Mouse (Mus musculus): ENCODE data around the gene Dnajc9. TPM values are rescaled to one million over a fixed set of nuclear protein-coding genes. Genes with fewer than 3 reads are reported as not detected.

Gene Dnajc9
- 236 and 245 TPM in 2 replicates for polyA plus RNA-seq (2014; fragmentation: Nextera tagmentation; extraction: Ambion mirVana)

DNA sequence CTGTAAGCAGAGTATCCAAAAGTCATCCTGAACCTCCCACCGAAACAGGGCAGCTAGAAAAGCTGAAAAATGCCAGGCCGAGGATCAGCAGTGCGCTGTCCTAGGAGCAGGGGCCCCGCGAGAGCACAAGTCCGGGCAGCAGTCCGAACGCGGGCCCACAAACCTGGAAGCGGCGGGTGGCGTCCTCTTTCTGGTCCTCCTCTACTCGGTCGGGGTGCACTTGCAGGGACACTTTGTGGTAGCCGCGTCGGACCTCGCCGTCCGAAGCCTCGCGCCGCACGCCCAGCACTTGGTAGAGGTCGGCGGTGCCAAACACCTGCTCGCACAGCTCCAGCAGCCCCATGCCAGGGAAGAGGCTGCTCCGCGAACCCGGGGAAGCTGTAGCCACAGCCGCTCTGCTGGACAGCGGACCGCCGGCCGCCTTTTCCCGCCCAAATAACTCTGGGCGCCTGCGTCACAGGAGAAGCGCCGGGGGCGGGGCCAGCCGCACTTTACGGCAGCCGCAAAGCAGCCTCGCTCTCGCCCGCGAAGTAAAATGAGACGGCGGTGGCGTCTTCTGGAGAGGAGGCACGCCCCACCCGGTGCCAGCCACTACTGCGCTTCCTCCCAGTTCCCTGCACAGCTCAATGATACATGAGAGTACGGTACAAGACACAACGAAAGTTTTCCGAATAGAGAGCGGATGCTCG is at the start of gene Dnajc9:
Gene Dnajc9 (minus strand): TSS at position 470 of the 689 bp plus-strand sequence.
- peak within 1 kb of the TSS; percentile 66 for H3K9ac ChIP-seq (ENCODE audit: low read length)
- peak within 1 kb of the TSS; percentile 64 for H3K4me3 ChIP-seq (ENCODE audit: low read depth, low read length)
- ATAC-seq (ENCODE audit: insufficient read depth, low FRiP score, low TSS enrichment) (peak; percentile 76), DNase-seq (ENCODE audit: low spot score) (peak; percentile 95)
- WGBS: under 1% methylated on average over 59 of the region's 59 CpGs
- no peak within 1 kb of the TSS for H3K27ac ChIP-seq (ENCODE audit: low read depth, low read length)
- peak within 1 kb of the TSS; percentile 61 for H3K4me2 ChIP-seq (ENCODE audit: low read depth)
- H3K36me3 ChIP-seq (ENCODE audit: control insufficient read depth, insufficient read depth, low read length): peaks cover 2% of the 10 kb centered on the region
- H3K9me3 ChIP-seq (ENCODE audit: control insufficient read depth, low read length): no peaks in the 10 kb centered on the region
- H3K27me3 ChIP-seq (ENCODE audit: control insufficient read depth, insufficient read depth, low read length): no peaks in the 10 kb centered on the region
- H3K4me1 ChIP-seq (ENCODE audit: control insufficient read depth, insufficient read depth, low read length): peaks cover 15% of the 10 kb centered on the region

DNA sequence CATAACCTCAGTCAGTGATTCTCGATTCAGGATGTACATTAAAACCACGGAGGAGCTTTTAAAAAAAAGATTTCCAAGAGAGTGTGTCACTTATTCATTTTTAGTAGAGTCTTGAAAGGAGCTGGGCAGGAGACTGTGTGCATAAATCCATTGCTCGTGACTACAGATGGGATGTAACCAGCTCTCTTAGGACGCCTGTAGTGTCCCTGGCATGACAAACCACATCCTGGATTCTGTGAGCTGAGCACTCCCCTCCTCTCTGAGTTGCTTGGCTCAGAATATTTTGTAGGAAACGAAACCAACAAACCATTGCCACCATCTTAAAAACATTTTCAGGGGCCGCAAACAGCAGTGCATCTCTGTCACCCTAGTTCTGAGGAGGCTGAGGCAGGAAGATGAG is 48.3 kb upstream of the Dnajc9 start:
- Histone ChIP-seq H3K27ac (ENCODE audit: low read depth, low read length) (no peak overlapping the region), H3K9me3 (ENCODE audit: control insufficient read depth, low read length) (no peaks in the 10 kb centered on the region), H3K9ac (ENCODE audit: low read length) (no peak overlapping the region), H3K36me3 (ENCODE audit: control insufficient read depth, insufficient read depth, low read length) (no peaks in the 10 kb centered on the region), H3K4me1 (ENCODE audit: control insufficient read depth, insufficient read depth, low read length) (no peaks in the 10 kb centered on the region), H3K4me3 (ENCODE audit: low read depth, low read length) (no peak overlapping the region), H3K27me3 (ENCODE audit: control insufficient read depth, insufficient read depth, low read length) (no peaks in the 10 kb centered on the region), H3K4me2 (ENCODE audit: low read depth) (no peak overlapping the region)
- ATAC-seq (ENCODE audit: insufficient read depth, low FRiP score, low TSS enrichment) (no peak), DNase-seq (ENCODE audit: low spot score) (no peak)
- 75% methylated on average over 6 of the region's 6 CpGs for WGBS

DNA sequence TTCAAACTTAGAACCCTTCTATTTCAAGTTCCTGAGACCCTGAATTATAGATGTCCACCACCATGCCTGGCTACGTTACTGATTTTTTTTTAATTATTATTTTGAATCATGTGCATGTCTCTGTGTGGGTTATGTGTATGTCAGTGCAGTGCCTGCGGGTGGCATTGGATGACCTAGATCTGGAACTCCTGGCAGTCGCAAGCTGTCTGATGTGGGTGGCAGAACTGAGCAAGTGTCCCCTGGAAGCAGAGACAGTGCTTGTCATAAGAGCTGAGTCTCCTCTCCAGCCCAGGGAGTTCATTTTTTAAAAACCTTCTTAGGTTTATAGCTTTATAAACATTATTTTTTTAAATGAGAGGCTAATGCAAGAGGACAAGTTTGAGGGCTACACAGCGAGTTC is 43.7 kb upstream of the Dnajc9 start:
- no peak for ATAC-seq (ENCODE audit: insufficient read depth, low FRiP score, low TSS enrichment)
- Histone ChIP-seq H3K9ac (ENCODE audit: low read length) (no peak overlapping the region), H3K27me3 (ENCODE audit: control insufficient read depth, insufficient read depth, low read length) (no peaks in the 10 kb centered on the region), H3K4me2 (ENCODE audit: low read depth) (no peak overlapping the region), H3K4me3 (ENCODE audit: low read depth, low read length) (no peak overlapping the region), H3K9me3 (ENCODE audit: control insufficient read depth, low read length) (no peaks in the 10 kb centered on the region), H3K36me3 (ENCODE audit: control insufficient read depth, insufficient read depth, low read length) (no peaks in the 10 kb centered on the region), H3K27ac (ENCODE audit: low read depth, low read length) (no peak overlapping the region), H3K4me1 (ENCODE audit: control insufficient read depth, insufficient read depth, low read length) (no peaks in the 10 kb centered on the region)
- WGBS: 85% methylated on average over 4 of the region's 4 CpGs
- no peak for DNase-seq (ENCODE audit: low spot score)

DNA sequence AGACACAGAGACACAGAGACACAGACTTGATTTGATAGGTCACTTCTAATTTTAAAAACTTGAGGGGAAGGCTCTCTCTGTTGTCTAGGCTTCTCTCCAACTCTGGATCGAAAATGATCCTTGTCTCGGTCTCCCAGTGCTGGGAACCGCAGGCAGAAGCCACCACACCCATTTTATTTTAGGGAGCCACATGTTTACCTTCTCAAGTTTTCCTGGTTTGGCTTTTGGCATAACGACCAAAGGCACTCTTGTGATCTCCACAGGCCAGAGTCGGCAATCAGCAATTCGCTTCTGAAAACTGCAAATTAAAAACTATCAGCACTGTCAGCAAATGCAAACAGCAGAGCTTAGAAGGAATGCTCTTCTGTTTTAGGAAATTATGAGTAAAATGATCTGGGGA is 43.0 kb upstream of the Dnajc9 start:
- no peak overlapping the region for H3K4me3 ChIP-seq (ENCODE audit: low read depth, low read length)
- H3K27me3 ChIP-seq (ENCODE audit: control insufficient read depth, insufficient read depth, low read length): no peaks in the 10 kb centered on the region
- H3K9me3 ChIP-seq (ENCODE audit: control insufficient read depth, low read length): no peaks in the 10 kb centered on the region
- WGBS: 86% methylated on average over 6 of the region's 6 CpGs
- no peak for DNase-seq (ENCODE audit: low spot score)
- H3K4me2 ChIP-seq (ENCODE audit: low read depth): no peak overlapping the region
- ATAC-seq (ENCODE audit: insufficient read depth, low FRiP score, low TSS enrichment): no peak
- H3K9ac ChIP-seq (ENCODE audit: low read length): no peak overlapping the region
- H3K36me3 ChIP-seq (ENCODE audit: control insufficient read depth, insufficient read depth, low read length): no peaks in the 10 kb centered on the region
- no peaks in the 10 kb centered on the region for H3K4me1 ChIP-seq (ENCODE audit: control insufficient read depth, insufficient read depth, low read length)
- H3K27ac ChIP-seq (ENCODE audit: low read depth, low read length): no peak overlapping the region

DNA sequence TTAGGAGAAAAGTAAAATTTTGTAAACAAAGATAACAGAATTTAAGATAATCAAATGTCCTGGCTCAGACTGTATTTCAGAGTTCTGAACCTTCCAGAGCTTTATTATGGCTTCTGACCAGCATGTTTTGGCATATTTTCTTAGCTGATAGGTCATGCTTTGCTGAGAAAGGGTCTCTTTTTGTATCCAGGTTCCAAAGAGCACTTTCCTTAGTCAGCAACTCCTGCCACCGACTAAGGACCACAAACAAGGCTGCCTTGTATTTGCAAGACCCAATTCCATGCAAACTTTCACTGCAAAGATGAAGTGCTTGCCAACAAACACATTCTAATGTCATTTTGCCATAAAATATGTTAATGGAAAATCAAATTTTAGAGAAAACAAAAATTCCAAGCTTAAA is 41.1 kb upstream of the Dnajc9 start:
- Histone ChIP-seq H3K4me1 (ENCODE audit: control insufficient read depth, insufficient read depth, low read length) (no peaks in the 10 kb centered on the region), H3K27ac (ENCODE audit: low read depth, low read length) (no peak overlapping the region), H3K4me2 (ENCODE audit: low read depth) (no peak overlapping the region), H3K9ac (ENCODE audit: low read length) (no peak overlapping the region), H3K9me3 (ENCODE audit: control insufficient read depth, low read length) (no peaks in the 10 kb centered on the region), H3K36me3 (ENCODE audit: control insufficient read depth, insufficient read depth, low read length) (no peaks in the 10 kb centered on the region), H3K27me3 (ENCODE audit: control insufficient read depth, insufficient read depth, low read length) (no peaks in the 10 kb centered on the region), H3K4me3 (ENCODE audit: low read depth, low read length) (no peak overlapping the region)
- no peak for ATAC-seq (ENCODE audit: insufficient read depth, low FRiP score, low TSS enrichment)
- no peak for DNase-seq (ENCODE audit: low spot score)
- 69% methylated on average over 1 of the region's 1 CpGs for WGBS

GRCm38 (mm10) chr14:20428593-20428992 is 39.9 kb upstream of the Dnajc9 start:
- Histone ChIP-seq H3K9me3 (ENCODE audit: control insufficient read depth, low read length) (no peaks in the 10 kb centered on the region), H3K9ac (ENCODE audit: low read length) (no peak overlapping the region), H3K4me1 (ENCODE audit: control insufficient read depth, insufficient read depth, low read length) (no peaks in the 10 kb centered on the region), H3K27ac (ENCODE audit: low read depth, low read length) (no peak overlapping the region), H3K27me3 (ENCODE audit: control insufficient read depth, insufficient read depth, low read length) (no peaks in the 10 kb centered on the region), H3K4me3 (ENCODE audit: low read depth, low read length) (no peak overlapping the region), H3K4me2 (ENCODE audit: low read depth) (no peak overlapping the region), H3K36me3 (ENCODE audit: control insufficient read depth, insufficient read depth, low read length) (no peaks in the 10 kb centered on the region)
- DNase-seq (ENCODE audit: low spot score) (no peak), ATAC-seq (ENCODE audit: insufficient read depth, low FRiP score, low TSS enrichment) (no peak)
- WGBS: 41% methylated on average over 1 of the region's 1 CpGs

DNA sequence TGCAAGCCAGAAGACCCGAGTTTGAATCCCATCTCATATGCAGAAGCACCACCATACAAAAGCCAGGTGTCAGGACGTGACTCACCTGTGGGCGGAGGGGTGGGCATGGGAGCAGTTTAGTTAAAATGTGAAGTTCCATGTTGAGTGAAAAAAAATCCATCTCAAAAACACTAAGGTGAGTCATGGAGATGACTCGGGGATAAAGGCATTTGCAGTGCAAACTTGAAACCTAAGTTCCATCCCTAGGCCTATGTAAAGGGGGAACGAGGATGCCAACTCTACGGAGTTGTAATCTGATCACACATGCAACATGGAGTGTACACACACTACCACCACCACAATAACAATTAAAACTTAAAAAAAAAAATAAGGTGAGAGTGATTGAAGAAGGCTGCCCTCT is 34.3 kb upstream of the Dnajc9 start:
- Histone ChIP-seq H3K9ac (ENCODE audit: low read length) (no peak overlapping the region), H3K36me3 (ENCODE audit: control insufficient read depth, insufficient read depth, low read length) (no peaks in the 10 kb centered on the region), H3K4me3 (ENCODE audit: low read depth, low read length) (no peak overlapping the region), H3K9me3 (ENCODE audit: control insufficient read depth, low read length) (no peaks in the 10 kb centered on the region), H3K27ac (ENCODE audit: low read depth, low read length) (no peak overlapping the region), H3K4me1 (ENCODE audit: control insufficient read depth, insufficient read depth, low read length) (no peaks in the 10 kb centered on the region), H3K27me3 (ENCODE audit: control insufficient read depth, insufficient read depth, low read length) (no peaks in the 10 kb centered on the region), H3K4me2 (ENCODE audit: low read depth) (no peak overlapping the region)
- DNase-seq (ENCODE audit: low spot score): no peak
- ATAC-seq (ENCODE audit: insufficient read depth, low FRiP score, low TSS enrichment): no peak
- WGBS: 94% methylated on average over 6 of the region's 6 CpGs

DNA sequence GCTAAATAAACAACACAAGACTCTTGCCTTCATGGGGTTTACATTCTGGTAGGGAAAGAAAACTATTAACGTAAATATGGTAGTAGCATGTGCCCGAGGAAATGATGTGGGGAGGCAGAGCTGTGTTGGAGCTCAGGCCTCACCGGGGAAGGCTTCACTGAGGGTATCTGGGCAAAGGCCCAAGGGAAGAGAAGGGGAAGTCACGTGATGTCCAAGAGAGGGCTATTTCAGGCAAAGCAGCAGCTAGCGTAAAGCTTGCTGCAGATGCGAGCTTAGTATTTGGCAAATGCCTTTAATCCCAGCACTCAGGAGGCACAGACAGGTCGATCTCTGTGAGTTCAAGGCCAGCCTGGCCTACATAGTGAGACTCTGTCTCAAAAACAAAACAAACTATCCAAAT is 33.5 kb upstream of the Dnajc9 start:
- Histone ChIP-seq H3K9me3 (ENCODE audit: control insufficient read depth, low read length) (no peaks in the 10 kb centered on the region), H3K4me1 (ENCODE audit: control insufficient read depth, insufficient read depth, low read length) (no peaks in the 10 kb centered on the region), H3K27me3 (ENCODE audit: control insufficient read depth, insufficient read depth, low read length) (no peaks in the 10 kb centered on the region), H3K4me2 (ENCODE audit: low read depth) (no peak overlapping the region), H3K4me3 (ENCODE audit: low read depth, low read length) (no peak overlapping the region), H3K27ac (ENCODE audit: low read depth, low read length) (no peak overlapping the region), H3K9ac (ENCODE audit: low read length) (no peak overlapping the region), H3K36me3 (ENCODE audit: control insufficient read depth, insufficient read depth, low read length) (no peaks in the 10 kb centered on the region)
- DNase-seq (ENCODE audit: low spot score) (no peak), ATAC-seq (ENCODE audit: insufficient read depth, low FRiP score, low TSS enrichment) (no peak)
- 82% methylated on average over 7 of the region's 7 CpGs for WGBS

- H3K36me3 ChIP-seq (ENCODE audit: control insufficient read depth, insufficient read depth, low read length): no peaks in the 10 kb centered on the region
- WGBS: 70% methylated on average over 1 of the region's 1 CpGs
- no peaks in the 10 kb centered on the region for H3K27me3 ChIP-seq (ENCODE audit: control insufficient read depth, insufficient read depth, low read length)
- no peaks in the 10 kb centered on the region for H3K9me3 ChIP-seq (ENCODE audit: control insufficient read depth, low read length)
- H3K4me1 ChIP-seq (ENCODE audit: control insufficient read depth, insufficient read depth, low read length): no peaks in the 10 kb centered on the region
- H3K9ac ChIP-seq (ENCODE audit: low read length): no peak overlapping the region
- H3K27ac ChIP-seq (ENCODE audit: low read depth, low read length): no peak overlapping the region
- H3K4me3 ChIP-seq (ENCODE audit: low read depth, low read length): no peak overlapping the region
- no peak for ATAC-seq (ENCODE audit: insufficient read depth, low FRiP score, low TSS enrichment)
- H3K4me2 ChIP-seq (ENCODE audit: low read depth): no peak overlapping the region
- DNase-seq (ENCODE audit: low spot score): peak; percentile 23
Measured at GRCm38 (mm10) chr14:20400071-20400470, 11.4 kb upstream of the Dnajc9 start.

All from neural tube, embryonic 11.5 days (tissue).